Mouse (Mus musculus): Measurements from ENCODE around the gene Sgk2. TPM values are rescaled to one million over a fixed set of nuclear protein-coding genes. Genes with fewer than 3 reads are reported as not detected.
"Not testable (repeated sequence)": the region's sequence is repeated elsewhere in the genome, so short reads cannot be mapped to it uniquely, and the experiment has no call there.

Sgk2 gene
- total RNA-seq, 2 experiments from 2014 or later = 0.26 to 0.66 TPM

GRCm38 (mm10) chr2:163049116-163049515 is 62.0 kb downstream of the Sgk2 start:
- intact Hi-C loops (cut with DNase I) = loop anchor here (5.0 kb wide), 1 partner anchor 353 kb away; no protein-coding TSS in a partner anchor
- TF ChIP-seq CTCF (IDR thresholded peaks at IDR 0.05) = no peak
- H3K4me3 ChIP-seq = no peak overlapping the region
- DNase-seq (ENCODE audit: extremely low spot score in 1 of 2, low spot score in 2 of 2) = no peak
- H3K27ac ChIP-seq = no peak overlapping the region

GRCm38 (mm10) chr2:163051691-163052090 is 64.6 kb downstream of the Sgk2 start:
- no peak overlapping the region for H3K27ac ChIP-seq
- no peak overlapping the region for H3K4me3 ChIP-seq
- TF ChIP-seq CTCF (IDR thresholded peaks at IDR 0.05) = no peak
- intact Hi-C loops (cut with DNase I) = no loop called here
- DNase-seq (ENCODE audit: extremely low spot score in 1 of 2, low spot score in 2 of 2) = no peak

GRCm38 (mm10) chr2:163052101-163052500 is 65.0 kb downstream of the Sgk2 start:
- no peak for TF ChIP-seq CTCF (IDR thresholded peaks at IDR 0.05)
- Histone ChIP-seq H3K4me3 (no peak overlapping the region), H3K27ac (no peak overlapping the region)
- DNase-seq (ENCODE audit: extremely low spot score in 1 of 2, low spot score in 2 of 2) = no peak
- intact Hi-C loops (cut with DNase I) = no loop called here

- Histone ChIP-seq H3K4me3 (no peak overlapping the region), H3K27ac (no peak overlapping the region)
- TF ChIP-seq CTCF (IDR thresholded peaks at IDR 0.05) = no peak
- intact Hi-C loops (cut with DNase I) = no loop called here
- no peak for DNase-seq (ENCODE audit: extremely low spot score in 1 of 2, low spot score in 2 of 2)
These were observed 65.7 kb downstream of the Sgk2 start for GRCm38 (mm10) chr2:163052826-163053225.

GRCm38 (mm10) chr2:163054335-163054840 is 67.3 kb downstream of the Sgk2 start, which contains the start of gene Mybl2:
TSS of gene Mybl2 (plus strand) at chr2:163054687.
- intact Hi-C loops (cut with DNase I) = no loop called here
- Histone ChIP-seq H3K4me3 (peak within 1 kb of the TSS; percentile 49), H3K27ac (no peak within 1 kb of the TSS)
- DNase-seq (ENCODE audit: extremely low spot score in 1 of 2, low spot score in 2 of 2) = peak; percentile 81 to 82
- no peak; the same call in 1 of the 2 replicates for TF ChIP-seq CTCF (IDR thresholded peaks at IDR 0.05)

- H3K4me3 ChIP-seq = peak overlapping the region; percentile 49
- TF ChIP-seq CTCF (IDR thresholded peaks at IDR 0.05) = no peak
- intact Hi-C loops (cut with DNase I) = no loop called here
- no peak for DNase-seq (ENCODE audit: extremely low spot score in 1 of 2, low spot score in 2 of 2)
- H3K27ac ChIP-seq = no peak overlapping the region
These were observed 67.9 kb downstream of the Sgk2 start for GRCm38 (mm10) chr2:163054891-163055494.

- no peak for DNase-seq (ENCODE audit: extremely low spot score in 1 of 2, low spot score in 2 of 2)
- H3K4me3 ChIP-seq = no peak overlapping the region
- H3K27ac ChIP-seq = no peak overlapping the region
- TF ChIP-seq CTCF (IDR thresholded peaks at IDR 0.05) = no peak
- intact Hi-C loops (cut with DNase I) = no loop called here
These were observed 68.6 kb downstream of the Sgk2 start for GRCm38 (mm10) chr2:163055715-163056114.

- intact Hi-C loops (cut with DNase I) = no loop called here
- Histone ChIP-seq H3K4me3 (no peak overlapping the region), H3K27ac (no peak overlapping the region)
- no peak for DNase-seq (ENCODE audit: extremely low spot score in 1 of 2, low spot score in 2 of 2)
- TF ChIP-seq CTCF (IDR thresholded peaks at IDR 0.05) = no peak
These were observed 69.5 kb downstream of the Sgk2 start for GRCm38 (mm10) chr2:163056584-163056983.

GRCm38 (mm10) chr2:163058981-163059380 is 71.9 kb downstream of the Sgk2 start:
- DNase-seq (ENCODE audit: extremely low spot score in 1 of 2, low spot score in 2 of 2); H3K27ac ChIP-seq; intact Hi-C loops (cut with DNase I); H3K4me3 ChIP-seq: not testable (repeated sequence)

- no peak for DNase-seq (ENCODE audit: extremely low spot score in 1 of 2, low spot score in 2 of 2)
- Histone ChIP-seq H3K4me3 (no peak overlapping the region), H3K27ac (no peak overlapping the region)
- intact Hi-C loops (cut with DNase I) = no loop called here
- no peak for TF ChIP-seq CTCF (IDR thresholded peaks at IDR 0.05)
These were observed 73.5 kb downstream of the Sgk2 start for GRCm38 (mm10) chr2:163060630-163061029.

- intact Hi-C loops (cut with DNase I) = no loop called here
- Histone ChIP-seq H3K27ac (no peak overlapping the region), H3K4me3 (no peak overlapping the region)
- no peak for TF ChIP-seq CTCF (IDR thresholded peaks at IDR 0.05)
- no peak for DNase-seq (ENCODE audit: extremely low spot score in 1 of 2, low spot score in 2 of 2)
These were observed 74.3 kb downstream of the Sgk2 start for GRCm38 (mm10) chr2:163061203-163062118.

- no peak for TF ChIP-seq CTCF (IDR thresholded peaks at IDR 0.05)
- H3K4me3 ChIP-seq = no peak overlapping the region
- H3K27ac ChIP-seq = no peak overlapping the region
- intact Hi-C loops (cut with DNase I) = no loop called here
- DNase-seq (ENCODE audit: extremely low spot score in 1 of 2, low spot score in 2 of 2) = no peak
These were observed 75.0 kb downstream of the Sgk2 start for GRCm38 (mm10) chr2:163062119-163062508.

Other genes starting within 250 kb of the Sgk2 start
- 100 to 1,000 TPM in 1 of 2 experiments, 10 to 100 TPM in 1; 99.3 to 109 TPM for gene Srsf6, start 55.8 kb upstream of the Sgk2 start, total RNA-seq (2021)
- gene L3mbtl1, start 43.9 kb upstream of the Sgk2 start, total RNA-seq (2021) = 10 to 100 TPM; 19.3 to 22.2 TPM
- 10 to 100 TPM; 32.9 to 35.2 TPM for gene Ift52, start 30.0 kb downstream of the Sgk2 start, total RNA-seq (2021)
- gene Mybl2, start 67.4 kb downstream of the Sgk2 start, total RNA-seq (2021) = 1 to 10 TPM; 1.2 to 2.0 TPM
- not detected for gene Gtsf1l, start 100.5 kb downstream of the Sgk2 start, total RNA-seq (2021)
- 10 to 100 TPM; 27.8 to 28.4 TPM for gene Tox2, start 215.8 kb downstream of the Sgk2 start, total RNA-seq (2021)

Measured in left cerebral cortex, adult 2 months (tissue).